8 mouse cellular contexts compared by ENCODE assay signal in genomic region chr2:32360741-32361140, GRCm38 (mm10). TPM values are rescaled to one million over a fixed set of nuclear protein-coding genes. Genes with fewer than 3 reads are reported as not detected.
DNase-seq lines count a peak whose midpoint lies in the region; ATAC-seq and TF ChIP-seq lines count a peak whose summit lies in the region.

No protein-coding gene starts in this region.

- H3K4me1 ChIP-seq in hindbrain, embryonic 12.5 days: peaks cover 27% of the 10 kb centered on the region
- peaks cover 6% of the 10 kb centered on the region for H3K4me1 ChIP-seq in lung, postnatal 0 days (ENCODE audit: insufficient read depth, low read depth, low read length)

- DNase-seq in adipocyte (ENCODE audit: low spot score): peak; percentile 85
- DNase-seq in cerebellum, adult 9-10 months: peak; percentile 89
- peak; percentile 67 to 71 for DNase-seq in layer of hippocampus, postnatal 25 days (ENCODE audit: extremely low spot score in 1 of 2, low spot score in 1 of 2)
- peak; percentile 86 for DNase-seq in lung, postnatal 0 days (ENCODE audit: low spot score)
- DNase-seq in right cerebral cortex, adult 2 months (ENCODE audit: low spot score in 2 of 2): peak; percentile 80 to 85
- DNase-seq in yolk sac, embryonic 10.5 days (ENCODE audit: low spot score): peak; percentile 90

- ATAC-seq in frontal cortex, adult (ENCODE audit: low TSS enrichment): peak; percentile 55
- ATAC-seq in hindbrain, embryonic 12.5 days (ENCODE audit: low FRiP score): no peak
- ATAC-seq in lung, postnatal 0 days: 0 out of 2 replicates have a peak, but pooled peaks have one; percentile 0

- no peaks in the 10 kb centered on the region for H3K9me3 ChIP-seq in hindbrain, embryonic 12.5 days (replicated peaks)
- no peaks in the 10 kb centered on the region for H3K9me3 ChIP-seq in lung, postnatal 0 days (ENCODE audit: low read length)

- no peak overlapping the region for H3K27ac ChIP-seq in hindbrain, embryonic 12.5 days
- H3K27ac ChIP-seq in lung, postnatal 0 days (ENCODE audit: low read length): no peak overlapping the region

- H3K4me3 ChIP-seq in hindbrain, embryonic 12.5 days: peak overlapping the region; percentile 31
- peak overlapping the region; percentile 39 for H3K4me3 ChIP-seq in lung, postnatal 0 days (ENCODE audit: low read depth, low read length)

- H3K4me2 ChIP-seq in hindbrain, embryonic 12.5 days (replicated peaks): peak overlapping the region; percentile 63
- peak overlapping the region; percentile 74 for H3K4me2 ChIP-seq in lung, postnatal 0 days (replicated peaks; ENCODE audit: low read depth, low read length)

- no peak for TF ChIP-seq CTCF in lung, postnatal 0 days (IDR thresholded peaks at IDR 0.05)

- TF ChIP-seq EP300 in lung, postnatal 0 days (IDR thresholded peaks at IDR 0.05): 0 out of 2 replicates have a peak, but pooled peaks have one; percentile 4

- WGBS in hindbrain, embryonic 12.5 days: 5% methylated on average over 14 of the region's 14 CpGs
- 5% methylated on average over 14 of the region's 14 CpGs for WGBS in lung, postnatal 0 days

- peaks cover 9% of the 10 kb centered on the region for H3K36me3 ChIP-seq in hindbrain, embryonic 12.5 days
- no peaks in the 10 kb centered on the region; the same call in 1 of the 2 replicates for H3K36me3 ChIP-seq in lung, postnatal 0 days (ENCODE audit: insufficient read depth, low read length)

- H3K9ac ChIP-seq in hindbrain, embryonic 12.5 days: no peak overlapping the region
- no peak overlapping the region for H3K9ac ChIP-seq in lung, postnatal 0 days (replicated peaks; ENCODE audit: low read depth)

- peaks cover 11% of the 10 kb centered on the region for H3K27me3 ChIP-seq in hindbrain, embryonic 12.5 days
- no peaks in the 10 kb centered on the region for H3K27me3 ChIP-seq in lung, postnatal 0 days (replicated peaks; ENCODE audit: insufficient read depth, low read length)

RNA-seq across cellular contexts. Expression of gene Dnm1, which starts 7.6 kb away (rescaled TPM):
- polyA plus RNA-seq in hindbrain, embryonic 12.5 days (2016; fragmentation: Nextera tagmentation; extraction: Ambion mirVana): 44.4 and 47.5 TPM in 2 replicates
- total RNA-seq in layer of hippocampus, postnatal 25 days (2021): 1,000 to 10,000 TPM; 1,309 to 1,323 TPM
- polyA plus RNA-seq in lung, postnatal 0 days (2015; fragmentation: Nextera tagmentation; extraction: Ambion mirVana): 5.0 and 5.1 TPM in 2 replicates

RNA-seq across cellular contexts. Expression of gene Ciz1, which starts 8.6 kb away (rescaled TPM):
- 59.1 and 66.3 TPM in 2 replicates for polyA plus RNA-seq in hindbrain, embryonic 12.5 days (2016; fragmentation: Nextera tagmentation; extraction: Ambion mirVana)
- total RNA-seq in layer of hippocampus, postnatal 25 days (2021): 10 to 100 TPM; 56.1 to 85.3 TPM
- 20.1 and 20.4 TPM in 2 replicates for polyA plus RNA-seq in lung, postnatal 0 days (2015; fragmentation: Nextera tagmentation; extraction: Ambion mirVana)

RNA-seq across cellular contexts. Expression of gene 1110008P14Rik, which starts 21.0 kb away (rescaled TPM):
- 62.6 and 72.8 TPM in 2 replicates for polyA plus RNA-seq in hindbrain, embryonic 12.5 days (2016; fragmentation: Nextera tagmentation; extraction: Ambion mirVana)
- 100 to 1,000 TPM; 194 to 197 TPM for total RNA-seq in layer of hippocampus, postnatal 25 days (2021)
- 73.4 and 78.1 TPM in 2 replicates for polyA plus RNA-seq in lung, postnatal 0 days (2015; fragmentation: Nextera tagmentation; extraction: Ambion mirVana)

RNA-seq across cellular contexts. Expression of gene Lcn2, which starts 27.3 kb away (rescaled TPM):
- 0.95 and 1.2 TPM in 2 replicates for polyA plus RNA-seq in hindbrain, embryonic 12.5 days (2016; fragmentation: Nextera tagmentation; extraction: Ambion mirVana)
- total RNA-seq in layer of hippocampus, postnatal 25 days (2021): under 1 TPM; 0.56 to 0.81 TPM
- polyA plus RNA-seq in lung, postnatal 0 days (2015; fragmentation: Nextera tagmentation; extraction: Ambion mirVana): 223 and 355 TPM in 2 replicates

RNA-seq across cellular contexts. Expression of gene Ptges2, which starts 35.0 kb away (rescaled TPM):
- polyA plus RNA-seq in hindbrain, embryonic 12.5 days (2016; fragmentation: Nextera tagmentation; extraction: Ambion mirVana): 34.5 and 35.1 TPM in 2 replicates
- total RNA-seq in layer of hippocampus, postnatal 25 days (2021): 10 to 100 TPM; 40.1 to 41.9 TPM
- polyA plus RNA-seq in lung, postnatal 0 days (2015; fragmentation: Nextera tagmentation; extraction: Ambion mirVana): 21.8 and 22.9 TPM in 2 replicates
